Mouse (Mus musculus) adrenal gland, postnatal 14 days (tissue): ENCODE measurements around the gene Arhgap17. TPM values are rescaled to one million over a fixed set of nuclear protein-coding genes. Genes with fewer than 3 reads are reported as not detected.

Experiments used
- DNase-seq: peaks from one replicate; pipeline ENCODE4 v3.0.0; 2021; ENCODE audit warnings: mixed read lengths
- total RNA-seq: library from RNA; stranded (reverse); gene quantifications from 2 replicates; pipeline ENCODE4 v1.2.3, GENCODE M21; 2021

Arhgap17 gene
- total RNA-seq, 1 experiment from 2014 or later = 43.7 TPM

DNA sequence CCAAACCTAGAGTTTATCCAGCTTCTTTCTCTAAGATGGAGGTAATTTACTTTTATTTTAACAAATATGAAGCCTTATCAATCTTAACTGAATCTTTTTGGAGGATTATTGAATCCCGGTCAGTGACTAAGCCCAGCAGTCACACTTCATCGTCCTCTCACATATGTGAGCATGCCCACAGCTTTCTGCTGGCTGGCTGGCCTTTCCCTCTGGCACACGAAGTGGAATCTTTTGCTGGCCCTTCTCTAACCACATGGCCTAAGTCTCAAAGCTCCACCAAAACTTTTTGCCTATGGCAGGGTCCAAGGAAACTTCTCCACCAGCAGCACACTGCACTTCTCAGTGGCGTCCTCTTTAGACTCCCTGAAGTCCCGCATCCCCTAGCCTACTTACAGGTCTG is 27.8 kb downstream of the Arhgap17 start:
- DNase-seq = no peak

DNA sequence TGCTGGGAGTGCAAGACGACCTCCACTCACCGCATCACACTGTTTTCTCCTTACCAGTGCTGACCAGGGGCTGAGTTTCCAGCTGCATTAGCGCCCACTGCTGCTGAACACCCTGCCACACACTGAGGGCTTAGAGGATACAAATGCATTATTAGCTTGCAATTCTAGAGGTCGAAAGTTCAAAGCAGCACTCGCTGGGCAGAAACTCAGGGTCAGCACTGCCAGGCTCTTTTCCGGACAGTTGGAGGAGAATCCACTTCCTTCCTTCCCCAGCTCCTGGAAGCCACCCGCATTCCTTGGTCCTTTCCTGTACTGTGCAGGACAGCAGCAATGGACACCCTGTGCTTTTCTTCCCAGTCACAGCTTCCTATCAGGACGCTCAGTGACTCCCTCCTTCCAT is 31.4 kb downstream of the Arhgap17 start:
- DNase-seq = peak; percentile 40

DNA sequence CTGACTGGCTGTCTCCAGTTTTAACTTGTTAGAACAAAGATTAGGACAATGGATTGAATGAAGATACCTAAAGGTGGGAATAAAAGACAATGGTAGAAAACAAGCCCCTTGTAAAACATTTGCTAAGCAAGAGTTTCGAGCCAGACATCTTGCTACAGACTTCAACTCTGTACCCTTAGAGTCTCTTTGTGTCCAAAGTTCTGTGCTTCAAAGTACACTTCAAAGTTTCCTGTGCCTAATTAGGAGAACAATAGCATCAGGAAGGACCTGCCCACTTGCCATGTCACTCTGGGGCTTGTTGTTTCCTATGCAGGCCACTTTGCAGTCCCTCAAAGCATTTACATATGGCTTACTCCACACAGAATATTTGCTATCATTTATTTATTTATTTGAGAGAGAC is 33.4 kb downstream of the Arhgap17 start:
- no peak for DNase-seq

GRCm38 (mm10) chr7:123330506-123330905 is 39.2 kb downstream of the Arhgap17 start:
- no peak for DNase-seq

DNA sequence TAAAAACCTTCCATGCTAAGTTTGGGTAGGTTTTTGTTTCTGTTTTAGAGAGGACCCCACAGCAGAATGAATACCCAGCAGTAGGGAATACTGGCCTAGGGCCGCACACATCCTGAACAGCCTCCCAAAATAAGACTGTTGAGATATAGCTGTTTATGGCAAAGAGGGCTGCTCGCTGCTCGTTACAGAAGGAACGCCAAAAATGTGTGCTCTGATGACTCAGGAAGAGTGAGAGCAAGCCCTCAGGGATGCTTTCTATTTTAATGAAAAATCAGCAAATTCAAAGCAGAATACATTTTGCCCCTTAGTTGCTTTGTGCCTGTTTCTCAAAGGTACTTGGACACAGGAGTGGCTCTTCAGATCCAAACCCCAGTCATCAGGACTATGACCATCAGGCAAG is 41.8 kb downstream of the Arhgap17 start:
- DNase-seq = no peak

- DNase-seq = no peak
These were observed 42.8 kb downstream of the Arhgap17 start for GRCm38 (mm10) chr7:123326901-123327300.

GRCm38 (mm10) chr7:123326062-123326461 is 43.7 kb downstream of the Arhgap17 start:
- DNase-seq = no peak

- DNase-seq = no peak
These were observed 45.6 kb downstream of the Arhgap17 start for GRCm38 (mm10) chr7:123324105-123324504.

DNA sequence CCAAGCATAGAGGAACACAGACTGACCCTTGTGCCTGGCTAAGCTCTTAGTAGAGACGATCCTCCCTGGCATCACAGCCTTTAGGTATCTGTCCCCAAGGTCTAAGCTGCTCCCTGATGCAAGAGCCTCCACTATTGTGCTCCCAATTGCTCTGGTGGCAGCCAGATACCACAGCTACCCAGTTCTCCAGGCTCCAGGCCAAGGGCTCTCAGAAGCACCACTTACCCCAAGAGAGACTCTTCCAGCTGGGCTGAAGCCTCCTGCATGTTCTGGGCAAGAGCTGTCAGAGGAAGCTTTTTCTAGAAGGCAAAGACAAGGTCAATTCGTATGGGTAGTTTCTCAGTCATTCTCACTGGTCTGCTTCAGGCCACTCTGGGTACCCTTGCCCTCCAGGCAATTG is 46.3 kb downstream of the Arhgap17 start:
- no peak for DNase-seq

DNA sequence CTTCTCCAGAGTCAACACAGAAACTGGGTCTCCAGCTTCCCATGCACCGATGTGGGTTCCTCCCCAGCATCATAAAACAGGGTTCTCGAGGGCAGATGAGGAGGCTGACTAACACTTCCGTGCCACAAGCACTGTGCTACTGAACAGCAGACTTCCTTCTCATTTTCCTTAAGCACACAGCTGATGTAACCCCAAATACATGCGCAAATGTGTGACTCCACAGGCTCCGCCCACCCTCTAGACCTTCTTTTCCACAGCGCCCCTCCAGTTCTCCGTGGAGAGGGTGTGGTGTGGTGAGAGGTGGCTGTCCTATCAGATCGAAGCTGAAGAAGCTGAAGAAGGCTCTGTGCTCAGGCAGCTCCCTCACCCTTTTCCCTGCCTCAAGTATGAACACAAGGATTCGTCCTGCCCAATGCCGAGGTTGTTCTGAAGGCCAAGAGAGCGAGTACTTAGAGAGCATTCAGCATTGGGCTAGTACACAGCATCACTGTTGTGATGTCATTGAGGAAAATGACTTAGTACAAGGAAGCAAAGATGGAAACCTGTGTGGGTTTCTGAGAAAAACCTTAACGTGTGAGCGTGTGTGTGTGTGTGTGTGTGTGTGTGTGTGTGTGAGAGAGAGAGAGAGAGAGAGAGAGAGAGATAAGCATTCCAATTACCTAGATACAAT is 47.1 kb downstream of the Arhgap17 start:
- no peak for DNase-seq

- DNase-seq = no peak
These were observed 57.0 kb downstream of the Arhgap17 start for GRCm38 (mm10) chr7:123312738-123313137.

- peak; percentile 38 for DNase-seq
These were observed 57.9 kb downstream of the Arhgap17 start for GRCm38 (mm10) chr7:123311836-123312235.

GRCm38 (mm10) chr7:123307887-123308558 is 61.7 kb downstream of the Arhgap17 start:
- no peak for DNase-seq

GRCm38 (mm10) chr7:123307236-123307635 is 62.5 kb downstream of the Arhgap17 start:
- DNase-seq = no peak

- no peak for DNase-seq
These were observed 64.3 kb downstream of the Arhgap17 start for GRCm38 (mm10) chr7:123305397-123305796.

DNA sequence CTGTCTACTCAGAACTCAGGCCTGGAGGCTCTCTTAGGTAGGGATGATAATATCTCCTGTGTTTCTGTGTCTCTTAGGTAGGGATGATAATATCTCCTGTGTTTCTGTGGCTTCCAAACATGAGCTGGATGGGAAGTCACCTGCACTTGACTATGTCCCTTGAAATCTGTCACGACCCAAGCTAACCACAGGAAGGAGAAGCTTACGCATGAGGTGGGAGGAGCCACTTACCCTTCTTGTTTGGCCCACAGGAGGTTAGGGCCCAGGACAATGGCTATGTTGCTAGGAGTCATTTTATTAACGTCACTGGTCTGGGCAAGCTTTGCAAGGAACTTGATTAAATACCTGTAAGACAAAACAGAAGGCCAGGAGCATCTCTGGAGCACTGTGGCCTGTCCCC is 69.5 kb downstream of the Arhgap17 start:
- DNase-seq = no peak

- peak; percentile 80 for DNase-seq
These were observed 71.5 kb downstream of the Arhgap17 start for GRCm38 (mm10) chr7:123298225-123298624.

- DNase-seq = no peak
These were observed 73.6 kb downstream of the Arhgap17 start for GRCm38 (mm10) chr7:123296097-123296496.

DNA sequence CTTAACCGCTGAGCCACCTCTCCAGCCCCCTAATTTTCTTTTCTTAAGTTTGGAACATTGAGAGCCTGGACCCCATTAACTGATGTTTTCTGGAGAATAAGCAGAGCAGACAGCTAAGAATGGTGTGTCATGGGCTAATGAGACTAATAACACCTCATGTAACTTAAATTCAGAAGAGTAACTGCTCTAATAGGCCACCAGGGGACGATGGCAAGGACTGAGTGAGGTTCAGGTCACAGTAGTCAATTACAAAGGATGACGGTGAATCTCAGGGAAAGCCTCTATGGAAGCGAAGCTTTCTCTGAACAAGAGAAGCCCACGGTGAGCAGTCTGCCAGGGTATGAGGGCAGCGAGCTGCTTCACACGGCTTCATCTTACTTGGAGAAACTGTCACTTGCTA is 74.3 kb downstream of the Arhgap17 start:
- DNase-seq = no peak

- DNase-seq = peak; percentile 41
These were observed 75.8 kb downstream of the Arhgap17 start for GRCm38 (mm10) chr7:123293898-123294297.

- DNase-seq = no peak
These were observed 77.8 kb downstream of the Arhgap17 start for GRCm38 (mm10) chr7:123291942-123292341.

- DNase-seq = no peak
These were observed 80.5 kb downstream of the Arhgap17 start for GRCm38 (mm10) chr7:123289176-123289575.

- no peak for DNase-seq
These were observed 81.8 kb downstream of the Arhgap17 start for GRCm38 (mm10) chr7:123287903-123288302.

GRCm38 (mm10) chr7:123285896-123286295 is 83.8 kb downstream of the Arhgap17 start:
- no peak for DNase-seq
